Mouse (Mus musculus) heart, adult 2 months (tissue): ENCODE measurements at regions not wholly inside any gene's neighbourhood (a gene's known extent, or its start where the extent isn't known, plus 50 kb on each side); places are given as distances from the start of the nearest gene placed in this dataset.

Experiments used
- CTCF ChIP-seq: fragments of 200-600 bp; IDR thresholded peaks from 2 replicates; pipeline ENCODE4 v1.8.1; 2022; ENCODE audit warnings: antibody characterized with exemption, mild to moderate bottlenecking, moderate library complexity
- EP300 ChIP-seq: fragments of 200-500 bp; IDR thresholded peaks from 2 replicates; pipeline ENCODE4 v1.6.1; 2011; ENCODE audit warnings: low read depth, low read length, control low read depth; ENCODE audit not compliant: insufficient read depth
- POLR2A ChIP-seq: fragments of 200-500 bp; IDR thresholded peaks from 2 replicates; pipeline ENCODE4 v1.6.1; 2011; ENCODE audit warnings: mild to moderate bottlenecking, low read depth, low read length, control low read depth; ENCODE audit not compliant: insufficient read depth

DNA sequence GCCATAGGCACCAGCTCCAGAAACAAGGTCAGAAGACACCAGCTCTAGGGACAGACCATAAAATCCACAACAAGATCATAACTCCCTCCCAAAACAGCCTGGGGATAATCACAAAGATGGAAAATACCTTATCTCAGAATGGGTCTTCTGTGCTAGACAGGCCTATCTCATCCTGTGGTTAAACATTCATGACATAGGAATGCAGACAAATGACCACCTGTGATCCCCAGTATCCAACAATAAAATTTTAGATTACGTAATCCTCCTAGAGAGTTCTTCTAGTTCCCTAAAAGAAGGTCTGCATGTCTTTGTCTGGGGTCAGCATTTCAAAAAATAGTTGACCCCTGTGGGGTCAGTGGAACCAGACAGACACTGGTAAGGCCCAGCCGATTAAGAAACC is 158.4 kb upstream of the Vwde start:
- no peak for TF ChIP-seq POLR2A
- no peak for TF ChIP-seq EP300
- TF ChIP-seq CTCF = no peak
